Mouse (Mus musculus): ENCODE measurements around the gene Rps6kb1.
"Not testable (repeated sequence)": the region's sequence is repeated elsewhere in the genome, so short reads cannot be mapped to it uniquely, and the experiment has no call there.

Gene Rps6kb1

DNA sequence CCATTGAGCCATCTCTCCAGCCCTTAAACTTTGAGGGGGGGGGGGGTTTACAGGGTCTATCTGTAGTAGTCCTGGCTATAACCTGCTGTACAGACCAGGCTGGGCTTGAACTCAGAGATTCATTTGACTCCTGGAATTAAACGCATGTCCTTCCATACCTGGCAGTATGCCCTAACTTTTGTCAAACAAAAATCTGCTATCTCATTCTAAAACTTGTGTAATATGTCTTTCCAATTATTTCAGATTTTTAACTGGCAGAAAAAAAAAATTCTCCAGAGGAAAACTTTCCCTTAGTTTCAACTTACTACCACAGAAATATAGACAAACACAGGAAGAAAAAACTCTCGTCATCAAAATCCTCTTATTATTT, 4.1 kb downstream of the Rps6kb1 start:
- DNase-seq (ENCODE audit: low spot score) = no peak

DNA sequence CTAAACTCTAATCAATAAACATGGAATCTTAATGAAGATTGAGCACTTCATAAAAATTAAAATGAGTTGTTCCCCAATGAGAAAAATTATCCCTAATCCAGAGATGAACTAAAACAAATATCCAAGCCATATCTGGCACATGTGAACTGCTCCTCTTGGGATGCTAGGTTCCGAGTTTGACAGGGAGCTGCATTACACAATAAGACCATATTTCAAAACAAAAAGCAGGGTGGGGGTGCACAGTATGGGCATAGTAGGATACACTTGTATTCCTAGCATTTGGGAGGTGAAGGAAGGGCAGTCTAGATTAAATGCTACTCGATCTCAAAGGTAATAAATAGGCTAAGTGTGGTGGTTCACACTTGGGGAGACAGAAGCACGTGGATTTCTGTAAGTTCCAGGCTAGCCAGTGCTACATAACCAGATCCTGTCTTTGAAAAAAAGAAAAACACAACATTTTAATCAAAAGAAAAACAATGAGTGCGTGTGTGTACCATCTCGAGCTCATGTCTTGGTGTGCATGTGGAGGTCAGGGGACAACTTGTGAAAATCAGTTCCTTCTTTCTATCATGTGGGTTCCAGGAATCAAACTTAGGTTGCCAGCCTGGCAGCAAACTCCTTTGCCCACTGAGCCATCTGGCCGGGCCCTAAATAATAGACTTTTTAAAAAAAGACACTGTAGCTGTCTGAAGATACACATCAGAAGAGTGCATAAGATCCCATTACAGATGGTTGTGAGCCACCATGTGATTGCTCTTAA, 4.7 kb downstream of the Rps6kb1 start:
- DNase-seq (ENCODE audit: low spot score) = no peak

DNA sequence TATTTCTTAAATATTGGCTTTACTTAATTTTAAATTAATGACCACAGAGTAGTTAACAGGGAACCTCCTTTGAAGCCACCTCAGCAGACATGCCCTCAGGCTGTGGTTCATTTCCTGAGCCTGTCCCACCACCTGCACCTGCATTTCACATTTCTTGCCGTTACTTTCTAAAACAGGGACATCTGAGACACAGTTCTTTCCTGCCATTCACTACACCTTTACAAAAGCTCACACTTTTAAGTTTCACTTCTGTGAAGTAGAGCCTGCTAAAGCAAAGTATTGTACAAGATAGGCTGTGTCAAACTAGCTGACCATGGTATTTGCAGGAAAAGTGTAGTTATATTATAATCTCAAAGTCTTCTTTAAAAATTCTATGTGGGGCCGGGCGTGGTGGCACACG, 5.8 kb downstream of the Rps6kb1 start:
- DNase-seq (ENCODE audit: low spot score) = no peak

DNA sequence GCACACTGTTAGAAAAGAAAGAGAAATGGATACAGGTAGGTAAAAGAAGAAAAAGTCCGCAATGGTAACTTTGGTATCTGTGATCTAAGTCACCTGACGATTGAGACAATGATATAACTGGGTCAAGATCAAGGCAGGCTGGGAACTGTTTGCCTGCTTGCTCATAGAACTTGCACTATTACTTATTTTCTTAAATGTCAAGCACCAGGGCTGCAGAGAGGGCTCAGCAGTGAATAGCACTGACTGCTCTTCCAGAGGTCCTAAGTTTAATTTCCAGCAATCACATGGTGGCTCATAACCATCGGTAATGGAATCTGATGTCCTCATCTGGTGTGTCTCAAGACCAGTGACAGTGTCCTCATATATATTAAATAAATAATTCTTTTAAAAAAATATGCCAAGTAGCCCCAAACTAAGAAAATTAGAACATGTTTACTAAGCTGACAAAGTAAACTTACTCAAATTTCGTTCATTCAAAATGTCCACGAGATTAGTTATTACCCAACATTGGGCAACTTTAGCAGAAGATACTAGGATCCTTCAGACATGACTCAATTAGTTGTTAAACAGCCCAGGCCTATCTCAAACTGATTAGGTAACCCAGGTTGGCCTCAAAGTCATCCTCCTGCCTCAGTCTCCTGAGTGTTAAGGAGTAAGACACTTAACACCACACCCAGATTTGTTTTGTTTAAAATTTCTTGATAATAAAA, 10.2 kb downstream of the Rps6kb1 start:
- no peak for DNase-seq (ENCODE audit: low spot score)

DNA sequence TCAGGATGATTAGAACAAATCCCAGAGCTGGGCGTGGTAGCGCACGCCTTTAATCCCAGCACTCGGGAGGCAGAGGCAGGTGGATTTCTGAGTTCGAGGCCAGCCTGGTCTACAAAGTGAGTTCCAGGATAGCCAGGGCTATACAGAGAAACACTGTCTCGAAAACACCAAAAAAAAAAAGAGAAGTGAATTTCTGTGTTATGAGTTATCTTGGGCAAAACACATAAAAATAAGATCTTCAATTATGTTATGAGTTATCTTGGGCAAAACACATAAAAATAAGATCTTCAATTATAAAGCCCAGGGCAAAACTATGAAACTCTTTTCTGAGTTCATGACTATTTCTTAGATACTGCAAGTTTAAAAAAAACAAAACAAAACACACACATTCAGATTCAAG, 11.3 kb downstream of the Rps6kb1 start:
- DNase-seq (ENCODE audit: low spot score) = not testable (repeated sequence)

DNA sequence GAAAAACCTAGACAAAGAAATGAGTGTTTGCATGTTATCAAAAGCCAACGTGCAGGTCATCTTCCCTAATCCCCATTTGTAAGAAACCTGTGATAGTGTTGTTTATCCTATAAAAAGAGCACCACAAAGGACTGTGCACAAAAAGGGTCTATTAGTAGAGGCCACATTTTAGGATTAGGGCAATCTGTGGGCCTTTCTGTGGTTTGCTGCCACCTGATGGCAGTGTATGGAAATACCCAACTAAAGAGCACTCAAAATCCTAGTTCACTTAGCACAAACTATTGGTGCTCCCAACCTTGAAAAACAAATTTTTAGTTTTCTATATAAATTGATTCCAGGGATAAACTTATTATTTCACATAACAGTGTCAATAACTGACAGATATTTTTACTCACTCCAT, 11.8 kb downstream of the Rps6kb1 start:
- no peak for DNase-seq (ENCODE audit: low spot score)

DNA sequence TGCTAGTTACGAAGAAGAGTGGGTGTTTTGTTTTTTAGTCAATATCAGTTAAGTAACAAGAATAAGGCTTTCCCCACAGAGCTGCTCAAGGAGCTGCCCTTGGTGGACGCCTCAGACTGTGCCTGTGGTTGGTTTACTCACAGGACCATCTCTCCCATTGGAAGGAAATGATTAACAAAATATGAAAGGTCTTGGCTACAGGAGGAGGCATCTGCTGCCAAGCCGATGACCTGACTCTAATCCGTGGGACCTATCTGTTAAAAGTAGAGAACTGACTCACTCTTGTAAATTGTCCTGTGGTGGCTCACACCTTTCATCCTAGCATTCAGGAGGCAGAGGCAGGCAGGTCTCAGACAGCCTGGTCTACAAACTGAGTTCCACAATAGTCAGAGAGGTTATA, 17.1 kb downstream of the Rps6kb1 start:
- no peak for DNase-seq (ENCODE audit: low spot score)

DNA sequence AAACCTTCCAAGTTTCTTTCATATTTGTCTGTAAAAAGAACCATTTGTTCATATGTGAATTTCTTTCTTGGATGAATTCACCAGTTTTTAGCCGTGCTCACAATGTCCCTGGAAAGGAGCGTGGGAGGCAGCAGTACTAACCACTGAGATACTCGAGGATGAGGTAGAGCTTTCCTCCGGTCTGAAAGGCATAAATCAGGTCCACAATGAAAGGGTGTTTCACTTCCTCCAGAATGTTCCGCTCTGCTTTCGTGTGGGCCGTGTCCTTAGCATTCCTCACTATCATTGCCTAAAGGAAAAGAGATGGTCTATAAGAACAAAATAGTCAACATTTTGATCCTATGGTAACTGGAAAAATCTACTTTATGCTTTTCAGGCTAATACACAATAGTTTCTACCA, 24.9 kb downstream of the Rps6kb1 start:
- DNase-seq (ENCODE audit: low spot score) = no peak

DNA sequence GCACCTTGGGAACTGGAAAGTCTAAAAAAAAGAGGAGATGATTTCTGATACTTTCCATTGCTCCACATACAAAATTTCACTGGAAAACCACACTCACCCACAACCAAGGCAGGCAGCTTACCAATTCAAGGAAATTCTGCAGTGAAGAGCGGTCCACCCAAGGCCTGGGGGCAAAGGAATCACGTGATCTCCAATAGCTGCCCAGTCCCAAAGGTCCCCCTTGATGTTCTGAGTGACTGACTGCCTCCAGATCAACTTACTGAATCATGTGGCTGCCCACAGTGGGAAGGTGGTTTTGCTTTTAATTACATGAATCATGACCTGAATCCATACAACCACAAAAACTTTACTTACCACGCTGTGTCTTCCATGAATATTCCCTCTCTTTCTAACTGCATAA, 27.4 kb downstream of the Rps6kb1 start:
- no peak for DNase-seq (ENCODE audit: low spot score)

DNA sequence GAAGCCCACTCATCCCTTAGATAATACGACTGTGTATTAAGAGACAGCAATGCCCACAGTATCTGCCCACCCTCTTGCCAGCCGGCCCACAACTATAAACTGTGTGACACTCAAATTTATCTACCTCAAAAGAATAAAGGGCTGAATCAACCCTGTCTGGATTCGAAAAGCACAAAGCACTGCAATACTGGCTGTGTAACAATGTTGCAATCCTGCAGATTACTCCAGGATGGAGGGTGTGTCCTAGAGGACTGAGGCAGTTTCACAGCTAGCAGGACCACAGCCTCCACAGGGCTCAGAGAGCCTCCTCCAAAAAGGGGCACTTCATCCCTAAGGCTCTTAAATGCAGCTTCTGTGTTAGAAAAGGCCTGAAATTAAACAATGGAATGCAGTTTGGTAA, 28.0 kb downstream of the Rps6kb1 start:
- no peak for DNase-seq (ENCODE audit: low spot score)

DNA sequence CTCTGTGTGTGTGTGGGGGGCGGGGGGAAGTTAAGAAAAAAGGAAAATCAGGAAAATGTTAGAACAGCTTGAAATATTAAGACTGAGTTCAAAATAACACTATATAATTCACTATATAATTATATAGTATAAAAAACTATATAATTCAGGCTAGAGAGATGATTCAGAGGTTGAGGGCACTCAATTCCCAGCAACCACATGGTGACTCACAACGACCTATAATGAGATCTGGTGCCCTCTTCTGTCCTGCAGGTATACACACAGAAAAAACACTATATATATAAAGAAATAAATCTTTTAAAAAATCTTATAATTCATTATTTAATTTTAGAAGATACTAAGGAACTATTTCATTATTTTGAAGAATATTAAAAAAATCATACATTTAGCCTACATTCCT, 36.6 kb downstream of the Rps6kb1 start:
- DNase-seq (ENCODE audit: low spot score) = no peak

DNA sequence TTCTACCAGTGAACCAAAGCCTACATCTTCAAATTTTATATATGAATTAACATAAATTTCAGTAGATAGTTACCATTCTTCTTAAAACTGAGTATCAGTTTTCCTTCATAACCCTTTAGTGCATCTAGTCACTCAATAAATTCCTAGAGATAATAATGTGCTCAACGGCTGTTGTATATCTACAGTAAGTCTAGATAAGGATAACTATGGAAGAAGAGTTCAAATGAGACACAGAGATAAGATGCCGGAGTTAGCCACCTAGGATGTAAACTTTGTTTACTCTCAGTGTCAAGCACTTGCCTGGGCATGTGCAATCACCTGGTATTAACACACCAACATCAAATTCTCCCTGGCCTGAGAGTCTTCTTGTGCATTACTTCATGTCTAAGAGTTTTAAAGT, 37.3 kb downstream of the Rps6kb1 start:
- no peak for DNase-seq (ENCODE audit: low spot score)

DNA sequence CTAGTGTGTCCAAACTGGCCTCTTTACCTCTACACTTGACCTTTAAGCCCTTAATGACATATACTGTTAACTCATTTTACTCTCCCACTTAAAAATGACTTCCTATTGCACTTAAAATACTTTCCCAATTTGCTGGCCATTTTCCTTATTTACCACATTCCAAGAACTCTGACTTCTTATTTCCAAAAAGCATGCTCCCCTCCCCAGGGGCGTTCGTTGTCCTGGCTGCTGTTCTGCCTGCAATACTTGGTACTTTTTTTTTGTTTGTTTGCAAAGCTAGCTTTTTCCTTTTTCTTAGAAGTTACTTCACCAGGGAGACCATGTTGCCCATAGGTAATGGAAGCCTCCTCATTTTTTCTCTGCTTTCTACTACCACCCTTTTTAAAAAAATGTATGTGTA, 41.5 kb downstream of the Rps6kb1 start:
- no peak for DNase-seq (ENCODE audit: low spot score)

DNA sequence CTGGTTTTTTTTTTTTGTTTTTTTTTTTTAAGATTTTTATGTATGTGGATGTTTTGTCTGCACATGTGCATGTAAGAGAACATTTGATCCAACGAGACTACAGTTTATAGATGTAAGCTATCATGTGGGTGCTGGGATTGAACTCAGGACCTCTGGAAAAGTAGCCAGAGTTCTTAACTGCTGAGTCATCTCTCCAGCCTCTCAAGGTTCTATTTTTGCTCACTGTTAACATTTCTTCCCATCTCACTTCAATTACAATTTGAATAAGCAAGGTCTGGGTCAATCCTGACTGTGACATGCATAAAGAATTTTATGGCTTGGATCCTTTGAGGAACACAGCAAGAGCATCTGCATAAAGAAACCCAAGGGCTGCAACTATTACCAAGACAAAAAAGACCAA, 43.8 kb downstream of the Rps6kb1 start:
- DNase-seq (ENCODE audit: low spot score) = no peak

DNA sequence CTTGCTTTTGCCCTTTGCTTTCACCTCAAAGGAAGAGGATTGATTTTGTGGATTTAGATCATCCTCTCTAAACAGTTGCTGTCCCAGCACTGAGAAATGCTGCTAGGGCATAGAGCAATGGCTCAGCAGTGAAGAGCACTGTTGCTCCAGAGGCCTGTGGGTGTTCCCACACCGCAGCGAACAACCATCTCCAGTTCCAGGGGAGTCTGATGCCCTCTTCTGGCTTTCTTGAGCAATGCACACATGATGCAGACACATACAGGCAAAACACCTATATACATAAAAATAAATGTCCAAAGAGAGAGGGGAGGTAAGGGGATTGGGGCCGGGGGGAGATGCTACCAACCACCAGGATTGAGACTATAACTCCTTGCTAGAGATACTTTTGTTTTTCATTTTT, 46.7 kb downstream of the Rps6kb1 start:
- DNase-seq (ENCODE audit: low spot score) = no peak

DNA sequence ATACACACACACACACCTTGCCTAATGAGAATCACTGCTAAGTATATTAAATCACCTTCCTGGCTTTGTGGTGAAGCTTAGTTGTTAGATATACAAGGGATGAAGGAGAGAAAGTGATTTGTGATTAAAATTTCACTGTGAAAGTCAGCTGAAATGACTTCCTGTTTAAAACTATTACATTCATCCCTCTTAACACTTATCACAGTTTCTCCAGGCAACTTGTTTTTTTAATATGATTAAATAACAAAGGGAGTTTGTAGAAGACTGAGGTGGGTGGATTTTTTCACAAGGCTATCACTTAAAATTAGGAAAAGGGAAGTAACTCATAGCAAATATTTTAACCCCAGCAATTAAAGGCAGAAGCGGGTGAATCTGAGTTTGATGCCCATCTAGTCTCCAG, 47.2 kb downstream of the Rps6kb1 start:
- no peak for DNase-seq (ENCODE audit: low spot score)

DNA sequence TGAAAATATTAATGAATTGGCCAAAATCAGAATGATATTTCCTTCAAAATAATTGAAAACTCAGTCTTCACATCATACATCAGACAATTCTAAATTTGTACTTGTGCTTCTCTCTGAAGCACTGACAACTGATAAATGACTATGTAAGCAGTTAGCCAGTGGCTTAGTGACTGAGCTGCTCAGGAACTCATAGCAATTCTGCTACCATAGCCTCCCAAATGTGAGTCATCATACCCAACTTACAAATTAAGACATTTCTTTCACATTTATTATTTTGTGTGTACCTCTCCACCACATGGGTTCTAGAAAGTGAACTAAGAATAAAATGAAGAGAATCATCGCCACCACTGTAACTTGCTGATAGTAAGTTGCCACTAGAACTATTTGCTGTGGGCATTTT, 53.8 kb downstream of the Rps6kb1 start:
- DNase-seq (ENCODE audit: low spot score) = no peak

DNA sequence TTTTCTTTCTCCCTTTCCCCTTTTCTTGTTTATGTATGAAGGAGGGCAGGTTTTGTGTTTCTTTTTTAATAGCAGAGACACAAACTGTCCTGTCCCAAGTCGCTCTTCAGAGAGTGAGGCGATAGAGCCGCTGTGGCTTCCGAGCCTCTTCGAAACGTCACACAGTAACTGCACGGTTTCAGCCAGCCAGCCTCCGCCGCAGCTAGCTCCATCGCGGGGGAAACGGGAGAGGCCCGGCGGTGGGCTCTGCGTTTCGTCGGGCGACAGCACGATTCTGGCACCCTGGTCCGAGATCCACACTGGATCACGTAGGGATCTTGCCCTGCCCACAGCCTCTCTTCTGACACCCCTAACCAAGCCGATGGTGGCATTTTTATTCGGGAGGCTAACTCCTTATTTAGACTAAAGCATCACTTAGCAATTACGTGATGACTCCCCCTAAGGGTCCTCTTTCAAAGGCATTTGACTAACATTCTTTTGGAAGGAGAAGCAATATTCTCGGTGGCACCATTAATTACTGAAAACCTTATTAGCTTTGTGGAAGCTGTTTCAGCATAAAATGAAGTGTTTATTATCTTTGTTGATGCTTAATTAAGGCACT, 59.6 kb downstream of the Rps6kb1 start:
- DNase-seq (ENCODE audit: low spot score) = no peak

DNA sequence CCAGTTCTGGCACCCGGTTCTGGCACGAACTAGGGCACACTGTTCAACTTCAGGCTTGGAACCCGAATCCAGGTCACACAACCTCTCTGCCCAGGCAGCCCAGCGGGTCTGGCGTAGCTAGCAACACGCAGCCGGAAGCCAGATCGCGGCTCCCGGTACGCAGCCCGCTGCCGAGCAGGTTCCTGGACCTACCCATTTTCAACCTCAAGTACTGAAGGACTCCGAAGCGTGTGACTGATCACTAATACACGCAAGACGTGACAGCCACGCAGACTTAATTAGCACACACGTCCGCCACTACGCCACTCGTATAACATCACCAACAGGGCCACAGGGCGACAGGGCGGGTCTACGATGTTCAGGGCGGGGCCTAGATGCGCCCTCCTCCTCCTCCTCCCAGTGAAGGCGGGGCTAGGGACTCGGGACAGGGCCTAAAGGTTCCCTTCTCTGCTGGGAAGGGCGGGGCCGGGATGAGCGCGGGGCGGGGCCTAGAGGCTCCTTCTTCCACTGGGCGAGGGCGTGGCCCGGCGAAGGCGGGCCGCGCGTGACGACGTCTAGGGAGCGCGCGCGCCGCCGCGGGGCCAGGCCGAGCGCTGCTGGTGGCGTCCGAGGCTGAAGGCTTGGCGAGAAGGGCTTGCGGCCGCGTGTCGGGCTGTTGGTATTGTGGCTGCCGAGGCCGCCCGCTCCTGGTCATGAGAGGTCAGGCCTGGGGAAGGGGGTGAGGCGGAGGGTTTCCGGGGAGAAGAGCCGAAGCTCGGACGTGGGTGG, 60.3 kb downstream of the Rps6kb1 start, which contains the start of gene Rnft1:
Rnft1 (plus strand) TSS at position 557 of the 768 bp plus-strand sequence.
- peak; percentile 96 for DNase-seq (ENCODE audit: low spot score)

DNA sequence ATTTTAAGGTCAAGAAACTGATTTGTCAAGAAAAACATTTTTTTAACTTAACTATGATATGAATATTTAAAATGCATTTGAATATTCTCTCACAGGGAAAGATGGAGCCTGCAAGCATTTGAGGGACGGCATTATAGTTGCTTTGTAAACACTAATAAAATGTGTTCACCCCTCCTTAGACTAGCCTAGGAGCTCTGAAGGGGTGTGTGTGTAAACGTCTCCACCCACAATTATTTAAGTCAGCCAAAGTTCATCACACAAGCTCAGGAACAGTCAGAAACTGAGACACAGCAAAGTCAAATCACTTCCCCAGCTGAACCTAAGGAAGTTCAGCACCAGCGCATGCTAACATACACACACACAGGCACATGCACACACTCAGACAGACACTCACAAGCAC, 71.0 kb downstream of the Rps6kb1 start:
- no peak for DNase-seq (ENCODE audit: low spot score)

DNA sequence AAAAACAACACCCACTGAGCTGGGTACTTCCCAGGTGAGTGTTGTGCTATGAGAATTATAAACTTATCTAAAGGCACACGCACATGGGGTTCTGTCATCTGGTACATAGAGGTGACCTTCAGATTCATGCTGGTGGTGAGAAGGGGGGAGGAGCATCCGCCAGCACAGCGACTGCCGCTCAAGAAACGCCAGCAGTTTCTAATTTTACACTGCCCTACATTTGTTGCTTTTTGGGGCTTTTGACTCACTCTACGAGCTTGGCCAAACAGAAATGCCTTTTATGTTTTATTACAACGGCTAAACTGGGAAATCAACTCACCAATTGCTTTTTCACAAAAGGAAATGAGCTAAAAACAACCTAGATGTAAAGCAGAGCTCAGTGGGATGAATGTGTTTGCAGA, 71.8 kb downstream of the Rps6kb1 start:
- no peak for DNase-seq (ENCODE audit: low spot score)

DNA sequence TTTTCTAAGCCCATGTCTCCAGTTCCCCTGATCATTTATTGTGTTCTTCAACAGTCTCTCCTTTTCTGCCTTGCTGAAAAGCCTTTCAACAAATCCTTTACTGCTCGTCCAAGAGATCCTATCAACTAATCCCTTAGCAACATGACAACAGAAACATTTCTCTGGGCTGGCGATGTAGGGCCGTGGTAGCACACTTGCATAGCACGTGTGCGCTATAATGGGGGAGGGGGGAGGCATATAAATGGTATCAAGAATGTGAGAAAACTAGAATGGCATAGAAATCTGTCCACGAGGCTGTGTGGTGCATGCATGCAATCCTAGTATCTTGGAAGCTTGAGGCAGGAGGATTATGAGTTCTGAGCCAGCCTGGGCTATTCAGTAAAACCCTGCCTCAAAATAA, 72.8 kb downstream of the Rps6kb1 start:
- DNase-seq (ENCODE audit: low spot score) = no peak

DNA sequence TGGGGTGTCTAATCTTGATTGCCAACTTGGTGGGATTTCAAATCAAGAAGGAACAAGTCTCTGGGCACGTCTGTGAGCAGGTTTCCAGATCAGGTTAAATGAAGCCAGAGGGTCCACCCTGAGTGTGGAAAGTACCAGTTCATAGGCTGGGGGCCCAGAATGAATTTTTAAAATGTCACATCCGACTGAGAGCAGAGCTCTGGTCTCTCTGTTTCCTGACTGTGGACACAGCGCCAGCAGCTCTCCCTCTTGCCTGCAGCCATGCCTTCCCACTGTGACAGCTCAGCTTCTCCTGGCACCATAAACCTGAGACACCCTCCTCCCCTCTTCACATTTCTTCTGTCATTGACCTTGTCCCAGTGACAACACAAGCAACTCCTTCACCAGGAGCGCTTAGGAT, 75.6 kb downstream of the Rps6kb1 start:
- no peak for DNase-seq (ENCODE audit: low spot score)
